Mouse (Mus musculus): ENCODE results near the gene Arl1. TPM values are rescaled to one million over a fixed set of nuclear protein-coding genes. Genes with fewer than 3 reads are reported as not detected.

Gene Arl1
- 4.0 and 4.7 TPM in 2 replicates for polyA plus RNA-seq (2012; rRNA removed)

DNA sequence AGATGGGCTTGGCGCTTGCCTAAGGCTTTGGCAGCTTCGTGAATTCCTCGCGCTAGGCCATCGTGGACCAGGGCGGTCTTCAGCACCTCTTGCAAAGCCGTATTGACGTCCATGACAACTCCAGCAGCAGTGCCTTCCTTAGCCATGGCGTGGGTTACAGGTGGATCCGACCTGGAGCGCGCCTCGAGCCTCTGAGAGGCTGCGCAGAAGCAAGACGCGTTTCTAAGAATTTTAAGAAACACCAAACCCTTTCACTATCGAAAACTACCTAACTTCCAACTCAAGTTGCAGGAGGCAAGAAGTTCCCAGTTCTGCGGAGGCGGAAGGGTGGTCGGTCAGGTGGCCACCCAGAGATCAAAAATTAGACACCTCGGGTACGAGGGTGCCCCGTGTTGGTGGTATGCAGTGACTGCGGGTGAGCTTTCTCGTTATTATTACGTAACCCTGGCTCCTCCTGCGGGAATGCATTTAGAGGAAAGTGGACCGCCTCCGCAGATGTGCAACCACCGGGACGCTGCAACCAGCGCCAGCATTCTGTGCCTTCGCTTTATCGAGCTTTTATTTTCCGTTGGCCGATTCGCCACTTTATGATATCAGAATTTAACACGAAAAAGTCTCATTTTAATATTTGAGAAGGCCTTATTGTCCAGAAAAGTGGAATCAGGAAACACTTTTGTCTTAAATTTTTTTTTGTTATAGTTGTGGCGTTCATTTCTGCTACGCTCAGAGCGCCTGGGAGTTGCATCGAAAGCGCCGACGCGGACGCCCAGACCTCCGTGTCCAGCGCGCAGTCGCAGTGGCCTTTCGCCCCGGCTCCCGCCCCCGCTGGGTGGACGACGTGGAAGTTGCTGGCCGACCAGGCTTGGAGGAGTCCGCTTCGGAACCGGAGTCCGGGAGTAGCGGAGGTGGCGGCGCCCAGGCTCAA, at the start of gene Arl1:
TSS of gene Arl1 (plus strand) at position 288 of the 925 bp plus-strand sequence.

DNA sequence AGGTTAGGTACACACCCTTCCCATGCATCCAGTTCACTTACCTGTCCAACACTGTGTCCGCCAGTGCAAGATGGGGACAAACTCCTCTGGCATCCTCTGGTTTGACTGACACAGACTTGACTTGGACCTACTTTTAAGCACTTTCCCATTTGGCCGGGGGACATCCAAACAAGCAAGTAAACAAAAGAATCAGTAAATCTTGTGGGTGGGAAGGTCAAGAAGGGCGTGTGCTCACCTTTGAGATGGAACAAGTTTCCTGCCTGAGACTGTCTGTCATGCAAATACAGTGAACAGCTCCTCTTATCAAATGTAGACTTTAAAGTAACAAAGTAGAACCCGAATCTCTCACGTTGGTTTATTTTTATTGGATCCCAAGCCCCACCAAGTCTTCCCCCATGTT, 45.7 kb upstream of the Arl1 start, which contains the start of gene Spic:
TSS of gene Spic (minus strand) at position 91 of the 400 bp plus-strand sequence.

Other genes with a start within 250 kb of the Arl1 start
- 50.1 and 78.0 TPM in 2 replicates for gene Chpt1, start 226.8 kb upstream of the Arl1 start, polyA plus RNA-seq (2012; rRNA removed)
- gene Mybpc1, start 125.7 kb upstream of the Arl1 start, polyA plus RNA-seq (2012; rRNA removed): 0.77 and 2.1 TPM in 2 replicates
- gene Spic, start 45.8 kb upstream of the Arl1 start, polyA plus RNA-seq (2012; rRNA removed): not detected in 2 replicates
- gene Utp20, start 95.9 kb downstream of the Arl1 start, polyA plus RNA-seq (2012; rRNA removed): 0.40 and 1.5 TPM in 2 replicates
- 0.06 and 0.18 TPM in 2 replicates for gene Slc5a8, start 155.1 kb downstream of the Arl1 start, polyA plus RNA-seq (2012; rRNA removed)